Mouse (Mus musculus): ENCODE results near the gene Shld2. TPM values are rescaled to one million over a fixed set of nuclear protein-coding genes. Genes with fewer than 3 reads are reported as not detected.

Shld2 gene
- polyA plus RNA-seq, 1 experiment from 2014 or later, result 8.4 TPM

- WGBS, result 60% methylated on average over 4 of the region's 4 CpGs
- Histone ChIP-seq H3K27ac (peak overlapping the region; percentile 48; the same call in 1 of the 2 replicates), H3K27me3 (ENCODE audit: poor library complexity, severe bottlenecking) (peaks cover 26% of the 10 kb centered on the region), H3K36me3 (replicated peaks) (no peaks in the 10 kb centered on the region), H3K9me3 (no peaks in the 10 kb centered on the region), H3K4me3 (no peak overlapping the region), H3K4me1 (peaks cover 27% of the 10 kb centered on the region)
- DNase-seq (ENCODE audit: extremely low spot score, low spot score), result no peak
These were observed 113.6 kb downstream of the Shld2 start for GRCm38 (mm10) chr14:34196706-34197105.

- H3K27me3 ChIP-seq (ENCODE audit: poor library complexity, severe bottlenecking), result peaks cover 18% of the 10 kb centered on the region
- H3K9me3 ChIP-seq, result no peaks in the 10 kb centered on the region
- H3K4me1 ChIP-seq, result peaks cover 15% of the 10 kb centered on the region
- no peak overlapping the region for H3K4me3 ChIP-seq
- H3K36me3 ChIP-seq (replicated peaks), result no peaks in the 10 kb centered on the region
- H3K27ac ChIP-seq, result 0 out of 2 replicates have a peak overlapping the region, but pooled peaks have one; percentile 17
- 89% methylated on average over 15 of the region's 15 CpGs for WGBS
- DNase-seq (ENCODE audit: extremely low spot score, low spot score), result no peak
These were observed 114.8 kb downstream of the Shld2 start for GRCm38 (mm10) chr14:34195466-34195865.

- peaks cover 2% of the 10 kb centered on the region; the same call in 1 of the 2 replicates for H3K27me3 ChIP-seq (ENCODE audit: poor library complexity, severe bottlenecking)
- no peak overlapping the region for H3K27ac ChIP-seq
- H3K36me3 ChIP-seq (replicated peaks), result no peaks in the 10 kb centered on the region
- H3K4me1 ChIP-seq, result peaks cover 12% of the 10 kb centered on the region
- no peaks in the 10 kb centered on the region for H3K9me3 ChIP-seq
- no peak overlapping the region for H3K4me3 ChIP-seq
- WGBS, result 84% methylated on average over 4 of the region's 4 CpGs
- no peak for DNase-seq (ENCODE audit: extremely low spot score, low spot score)
These were observed 116.4 kb downstream of the Shld2 start for GRCm38 (mm10) chr14:34193879-34194278.

GRCm38 (mm10) chr14:34190361-34190760, 119.9 kb downstream of the Shld2 start:
- no peaks in the 10 kb centered on the region for H3K36me3 ChIP-seq (replicated peaks)
- WGBS, result 80% methylated on average over 7 of the region's 7 CpGs

GRCm38 (mm10) chr14:34188629-34189028, 121.7 kb downstream of the Shld2 start:
- DNase-seq (ENCODE audit: extremely low spot score, low spot score), result no peak
- H3K27ac ChIP-seq, result no peak overlapping the region
- no peak overlapping the region for H3K4me3 ChIP-seq
- no peaks in the 10 kb centered on the region for H3K36me3 ChIP-seq (replicated peaks)
- no peaks in the 10 kb centered on the region for H3K9me3 ChIP-seq
- WGBS, result 59% methylated on average over 5 of the region's 5 CpGs
- no peaks in the 10 kb centered on the region for H3K4me1 ChIP-seq
- no peaks in the 10 kb centered on the region for H3K27me3 ChIP-seq (ENCODE audit: poor library complexity, severe bottlenecking)

More at GRCm38 (mm10) chr14:34190361-34190760, 119.9 kb downstream of the Shld2 start:
- no peaks in the 10 kb centered on the region for H3K9me3 ChIP-seq
- DNase-seq (ENCODE audit: extremely low spot score, low spot score), result no peak
- H3K27ac ChIP-seq, result no peak overlapping the region
- no peak overlapping the region for H3K4me3 ChIP-seq
- H3K4me1 ChIP-seq, result no peaks in the 10 kb centered on the region
- H3K27me3 ChIP-seq (ENCODE audit: poor library complexity, severe bottlenecking), result no peaks in the 10 kb centered on the region; the same call in 1 of the 2 replicates

Other genes with a start within 250 kb of the Shld2 start
- 0.64 and 1.0 TPM in 2 replicates for gene Anxa8, start 224.5 kb downstream of the Shld2 start, polyA plus RNA-seq (2016; fragmentation: Nextera tagmentation; extraction: Ambion mirVana)
- not detected in 2 replicates for gene A630023A22Rik, start 207.7 kb downstream of the Shld2 start, polyA plus RNA-seq (2016; fragmentation: Nextera tagmentation; extraction: Ambion mirVana)
- not detected in 2 replicates for gene Npy4r, start 158.0 kb downstream of the Shld2 start, polyA plus RNA-seq (2016; fragmentation: Nextera tagmentation; extraction: Ambion mirVana)
- 0.32 and 0.33 TPM in 2 replicates for gene Gprin2, start 108.8 kb downstream of the Shld2 start, polyA plus RNA-seq (2016; fragmentation: Nextera tagmentation; extraction: Ambion mirVana)
- gene Syt15, start 90.9 kb downstream of the Shld2 start, polyA plus RNA-seq (2016; fragmentation: Nextera tagmentation; extraction: Ambion mirVana), result 0.06 and 0.10 TPM in 2 replicates
- 63.9 and 65.8 TPM in 2 replicates for gene Glud1, start 234 bp upstream of the Shld2 start, polyA plus RNA-seq (2016; fragmentation: Nextera tagmentation; extraction: Ambion mirVana)
- not detected in 2 replicates for gene Fam25c, start 44.9 kb upstream of the Shld2 start, polyA plus RNA-seq (2016; fragmentation: Nextera tagmentation; extraction: Ambion mirVana)
- 1.3 and 2.2 TPM in 2 replicates for gene Sncg, start 64.3 kb upstream of the Shld2 start, polyA plus RNA-seq (2016; fragmentation: Nextera tagmentation; extraction: Ambion mirVana)
- 6.2 and 6.7 TPM in 2 replicates for gene Mmrn2, start 65.0 kb upstream of the Shld2 start, polyA plus RNA-seq (2016; fragmentation: Nextera tagmentation; extraction: Ambion mirVana)
- gene Bmpr1a, start 192.8 kb upstream of the Shld2 start, polyA plus RNA-seq (2016; fragmentation: Nextera tagmentation; extraction: Ambion mirVana), result 44.5 and 47.6 TPM in 2 replicates
- not detected in 2 replicates for gene 9230112D13Rik, start 212.3 kb upstream of the Shld2 start, polyA plus RNA-seq (2016; fragmentation: Nextera tagmentation; extraction: Ambion mirVana)

All from forebrain, embryonic 10.5 days (tissue).